ENCODE assay signal across 22 mouse cellular contexts in genomic region chr19:13812823-13813222, GRCm38 (mm10). TPM values are rescaled to one million over a fixed set of nuclear protein-coding genes. Genes with fewer than 3 reads are reported as not detected.
DNase-seq lines count a peak whose midpoint lies in the region; ATAC-seq and TF ChIP-seq lines count a peak whose summit lies in the region.
"Had no signal": no experiment of that assay in that cellular context is flagged by ENCODE, and none has a peak within 500 bp of the region (broad histone marks: within the 10 kb centered on the region; RNA-seq: fewer than 3 reads in every experiment).

No protein-coding gene starts in this region.

- no peaks in the 10 kb centered on the region for H3K4me1 ChIP-seq in liver, adult 2 months (ENCODE audit: control insufficient read depth, insufficient read depth, low read length)
- H3K4me1 ChIP-seq in CH12.LX (ENCODE audit: control insufficient read depth in 1 of 2, insufficient read depth in 2 of 2): no peaks in the 10 kb centered on the region
- H3K4me1 ChIP-seq in hindbrain, embryonic 16.5 days (ENCODE audit: control insufficient read depth, insufficient read depth, low read depth, low read length): no peaks in the 10 kb centered on the region
- H3K4me1 ChIP-seq: forebrain, embryonic 13.5 days; limb, embryonic 12.5 days; lung, embryonic 15.5 days; neural tube, embryonic 12.5 days had no signal

- no peaks in the 10 kb centered on the region for H3K9me3 ChIP-seq in CH12.LX (replicated peaks; ENCODE audit: low read length)
- no peaks in the 10 kb centered on the region for H3K9me3 ChIP-seq in hindbrain, embryonic 16.5 days (ENCODE audit: control insufficient read depth, low read length)
- H3K9me3 ChIP-seq: forebrain, embryonic 13.5 days; limb, embryonic 12.5 days; lung, embryonic 15.5 days; neural tube, embryonic 12.5 days had no signal

- peak; percentile 60 for TF ChIP-seq RAD21 in CH12.LX (IDR thresholded peaks at IDR 0.05; ENCODE audit: low read depth, low read length)

- in situ Hi-C loops in CH12.LX (cut with MboI; ENCODE audit: low pct_ligation_motif_present, low pct_unique_long_range_greater_than_20kb, low sequenced_read_pairs): no loop called here

- TF ChIP-seq CTCF in liver, adult 2 months (IDR thresholded peaks at IDR 0.05; ENCODE audit: low read depth, low read length): peak; percentile 8; the same call in 1 of the 2 replicates
- peak; percentile 70 to 85 for TF ChIP-seq CTCF in CH12.LX (conservative IDR thresholded peaks at IDR 0.05 in 1 of 2, IDR thresholded peaks at IDR 0.05 in 1 of 2; ENCODE audit: low read depth in 2 of 2, low read length in 2 of 2)

- dilution Hi-C loops in CH12.LX (cut with MboI; ENCODE audit: extremely low pct_ligation_motif_present, extremely low pct_unique_long_range_greater_than_20kb, low sequenced_read_pairs): no loop called here

- H3K79me2 ChIP-seq in liver, adult 2 months (ENCODE audit: control insufficient read depth, insufficient read depth, low read length): no peaks in the 10 kb centered on the region
- no peaks in the 10 kb centered on the region for H3K79me2 ChIP-seq in CH12.LX (replicated peaks; ENCODE audit: control insufficient read depth, extremely low read depth, insufficient read depth, poor library complexity, severe bottlenecking)

- no peak overlapping the region for H3K9ac ChIP-seq in liver, adult 2 months (ENCODE audit: low read depth, low read length)
- no peak overlapping the region for H3K9ac ChIP-seq in CH12.LX (ENCODE audit: insufficient read depth, low read depth)
- no peak overlapping the region for H3K9ac ChIP-seq in hindbrain, embryonic 16.5 days (ENCODE audit: low read depth, low read length)
- H3K9ac ChIP-seq: forebrain, embryonic 13.5 days; limb, embryonic 12.5 days; lung, embryonic 15.5 days; neural tube, embryonic 12.5 days had no signal

- TF ChIP-seq EP300 in CH12.LX (IDR thresholded peaks at IDR 0.05; ENCODE audit: low read length): no peak

- no peaks in the 10 kb centered on the region for H3K27me3 ChIP-seq in liver, adult 2 months (ENCODE audit: control insufficient read depth, insufficient read depth, low read length)
- no peaks in the 10 kb centered on the region for H3K27me3 ChIP-seq in CH12.LX (replicated peaks)
- no peaks in the 10 kb centered on the region for H3K27me3 ChIP-seq in hindbrain, embryonic 16.5 days (replicated peaks; ENCODE audit: control insufficient read depth, insufficient read depth, low read length)
- H3K27me3 ChIP-seq: forebrain, embryonic 13.5 days; limb, embryonic 12.5 days; lung, embryonic 15.5 days; neural tube, embryonic 12.5 days had no signal

- no peaks in the 10 kb centered on the region for H3K36me3 ChIP-seq in liver, adult 2 months (ENCODE audit: control insufficient read depth, insufficient read depth, low read length)
- H3K36me3 ChIP-seq in CH12.LX (replicated peaks in 1 of 2; ENCODE audit: control insufficient read depth in 1 of 2, insufficient read depth in 1 of 2, low read length in 1 of 2): no peaks in the 10 kb centered on the region
- H3K36me3 ChIP-seq in hindbrain, embryonic 16.5 days (ENCODE audit: control insufficient read depth, insufficient read depth, low read length): no peaks in the 10 kb centered on the region
- H3K36me3 ChIP-seq: limb, embryonic 12.5 days; lung, embryonic 15.5 days; neural tube, embryonic 12.5 days had no signal

- no peak overlapping the region for H3K27ac ChIP-seq in liver, adult 2 months (replicated peaks; ENCODE audit: insufficient read depth, low read depth, low read length)
- H3K27ac ChIP-seq in CH12.LX (ENCODE audit: insufficient read depth, low read depth): no peak overlapping the region
- no peak overlapping the region for H3K27ac ChIP-seq in hindbrain, embryonic 16.5 days (ENCODE audit: low read depth, low read length)
- H3K27ac ChIP-seq: forebrain, embryonic 13.5 days; limb, embryonic 12.5 days; lung, embryonic 15.5 days; neural tube, embryonic 12.5 days had no signal

- TF ChIP-seq POLR2A in liver, adult 2 months (IDR thresholded peaks at IDR 0.05; ENCODE audit: extremely low read depth, insufficient read depth, low read length): no peak
- no peak for TF ChIP-seq POLR2A in CH12.LX (IDR thresholded peaks at IDR 0.05; ENCODE audit: low read depth, low read length)

- WGBS in liver, adult 2 months: 58% methylated on average over 2 of the region's 2 CpGs
- 59% methylated on average over 2 of the region's 2 CpGs for WGBS in hindbrain, embryonic 16.5 days

- H3K4me3 ChIP-seq in liver, adult 2 months (ENCODE audit: insufficient read depth, low read depth, low read length): no peak overlapping the region
- no peak overlapping the region for H3K4me3 ChIP-seq in CH12.LX (replicated peaks in 1 of 3; ENCODE audit: low read depth in 2 of 3, low read length in 2 of 3, poor library complexity in 1 of 3)
- H3K4me3 ChIP-seq in hindbrain, embryonic 16.5 days (ENCODE audit: low read length): no peak overlapping the region
- H3K4me3 ChIP-seq: forebrain, embryonic 13.5 days; limb, embryonic 12.5 days; lung, embryonic 15.5 days; neural tube, embryonic 12.5 days had no signal

- H3K4me2 ChIP-seq in CH12.LX (ENCODE audit: insufficient read depth, low read depth, poor library complexity, severe bottlenecking): no peak overlapping the region
- H3K4me2 ChIP-seq in hindbrain, embryonic 16.5 days (ENCODE audit: low read length): no peak overlapping the region
- H3K4me2 ChIP-seq: forebrain, embryonic 13.5 days; limb, embryonic 12.5 days; lung, embryonic 15.5 days; neural tube, embryonic 12.5 days had no signal

- peak; percentile 0 for DNase-seq in embryo, embryonic 11 days
- DNase-seq in embryo, embryonic 10 days (ENCODE audit: low spot score): no peak
- DNase-seq in liver, adult 2 months (ENCODE audit: extremely low read depth, low read depth, low spot score): no peak
- no peak for DNase-seq in liver
- peak; percentile 35 for DNase-seq in CH12.LX (ENCODE audit: extremely low read depth)
- peak; percentile 59 for DNase-seq in ZHBTc4 (ENCODE audit: low read depth, low spot score)
- no peak for DNase-seq in cerebellum, adult 18-20 months
- DNase-seq: B cell, adult 2 months; cerebellum, adult 11-12 months; gastrocnemius, postnatal 10 days; heart, postnatal 10 days; kidney, postnatal 10 days; thymus, adult 18-20 months had no signal

- no peak for ATAC-seq in hindbrain, embryonic 16.5 days
- ATAC-seq: forebrain, embryonic 13.5 days; inflammation-experienced regulatory T-cells, adult 6 months had no signal

TF ChIP-seq in CH12.LX, 34 proteins besides CTCF, POLR2A, EP300 and RAD21:
- TF ChIP-seq JUN (IDR thresholded peaks at IDR 0.05; ENCODE audit: insufficient read depth, low read depth, low read length): no peak
- peak; percentile 60 for TF ChIP-seq SMC3 (IDR thresholded peaks at IDR 0.05; ENCODE audit: low read depth, low read length)

RNA-seq across cellular contexts. Expression of gene Olfr1499, which starts 6.4 kb away (rescaled TPM):
- total RNA-seq in liver, adult 2 months (2014; rRNA removed): not detected in 2 replicates
- not detected in 2 replicates for polyA plus RNA-seq in liver, adult 2 months (2012; rRNA removed)
- total RNA-seq in CH12.LX (2012; rRNA removed) (not detected in 2 replicates), CH12.LX (2014; rRNA removed) (not detected in 2 replicates)
- polyA plus RNA-seq in CH12.LX (2012; ENCODE audit: insufficient read length, low read depth): not detected in 2 replicates
- polyA plus RNA-seq in hindbrain, embryonic 16.5 days (2015; fragmentation: Nextera tagmentation; extraction: Ambion mirVana): not detected in 2 replicates
- total RNA-seq: gastrocnemius, postnatal 10 days; heart, adult 8-10 months; heart, postnatal 10 days; layer of hippocampus, postnatal 25 days; megakaryocyte-erythroid progenitor cell, adult 5-6 weeks had no signal
- polyA plus RNA-seq: forebrain, embryonic 13.5 days; inflammation-experienced regulatory T-cells, adult 6 months; limb, embryonic 12.5 days; lung, embryonic 15.5 days; neural tube, embryonic 12.5 days had no signal

RNA-seq across cellular contexts. Expression of gene Olfr1497, which starts 14.8 kb away (rescaled TPM):
- not detected in 2 replicates for total RNA-seq in liver, adult 2 months (2014; rRNA removed)
- polyA plus RNA-seq in liver, adult 2 months (2012; rRNA removed): not detected in 2 replicates
- total RNA-seq in CH12.LX (2012; rRNA removed): not detected in 2 replicates
- total RNA-seq in CH12.LX (2014; rRNA removed): not detected in 2 replicates
- not detected in 2 replicates for polyA plus RNA-seq in CH12.LX (2012; ENCODE audit: insufficient read length, low read depth)
- polyA plus RNA-seq in hindbrain, embryonic 16.5 days (2015; fragmentation: Nextera tagmentation; extraction: Ambion mirVana): not detected in 2 replicates
- total RNA-seq: gastrocnemius, postnatal 10 days; heart, adult 8-10 months; heart, postnatal 10 days; layer of hippocampus, postnatal 25 days; megakaryocyte-erythroid progenitor cell, adult 5-6 weeks had no signal
- polyA plus RNA-seq: forebrain, embryonic 13.5 days; inflammation-experienced regulatory T-cells, adult 6 months; limb, embryonic 12.5 days; lung, embryonic 15.5 days; neural tube, embryonic 12.5 days had no signal

RNA-seq across cellular contexts. Expression of gene Olfr1500, which starts 17.5 kb away (rescaled TPM):
- total RNA-seq in liver, adult 2 months (2014; rRNA removed): not detected in 2 replicates
- not detected in 2 replicates for polyA plus RNA-seq in liver, adult 2 months (2012; rRNA removed)
- total RNA-seq in CH12.LX (2012; rRNA removed): not detected in 2 replicates
- not detected in 2 replicates for total RNA-seq in CH12.LX (2014; rRNA removed)
- polyA plus RNA-seq in CH12.LX (2012; ENCODE audit: insufficient read length, low read depth): not detected in 2 replicates
- polyA plus RNA-seq in hindbrain, embryonic 16.5 days (2015; fragmentation: Nextera tagmentation; extraction: Ambion mirVana): not detected in 2 replicates
- total RNA-seq: gastrocnemius, postnatal 10 days; heart, adult 8-10 months; heart, postnatal 10 days; layer of hippocampus, postnatal 25 days; megakaryocyte-erythroid progenitor cell, adult 5-6 weeks had no signal
- polyA plus RNA-seq: forebrain, embryonic 13.5 days; limb, embryonic 12.5 days; lung, embryonic 15.5 days; neural tube, embryonic 12.5 days had no signal

RNA-seq across cellular contexts. Expression of gene Olfr1496, which starts 35.1 kb away (rescaled TPM):
- not detected in 2 replicates for total RNA-seq in liver, adult 2 months (2014; rRNA removed)
- not detected in 2 replicates for polyA plus RNA-seq in liver, adult 2 months (2012; rRNA removed)
- total RNA-seq in CH12.LX (2012; rRNA removed): not detected in 2 replicates
- not detected in 2 replicates for total RNA-seq in CH12.LX (2014; rRNA removed)
- not detected in 2 replicates for polyA plus RNA-seq in CH12.LX (2012; ENCODE audit: insufficient read length, low read depth)
- not detected in 2 replicates for polyA plus RNA-seq in hindbrain, embryonic 16.5 days (2015; fragmentation: Nextera tagmentation; extraction: Ambion mirVana)
- total RNA-seq: gastrocnemius, postnatal 10 days; heart, adult 8-10 months; heart, postnatal 10 days; layer of hippocampus, postnatal 25 days; megakaryocyte-erythroid progenitor cell, adult 5-6 weeks had no signal
- polyA plus RNA-seq: forebrain, embryonic 13.5 days; inflammation-experienced regulatory T-cells, adult 6 months; limb, embryonic 12.5 days; lung, embryonic 15.5 days; neural tube, embryonic 12.5 days had no signal

RNA-seq across cellular contexts. Expression of gene Olfr1501, which starts 37.7 kb away (rescaled TPM):
- total RNA-seq in liver, adult 2 months (2014; rRNA removed): not detected in 2 replicates
- not detected in 2 replicates for polyA plus RNA-seq in liver, adult 2 months (2012; rRNA removed)
- total RNA-seq in CH12.LX (2012; rRNA removed) (not detected in 2 replicates), CH12.LX (2014; rRNA removed) (not detected in 2 replicates)
- polyA plus RNA-seq in CH12.LX (2012; ENCODE audit: insufficient read length, low read depth): not detected in 2 replicates
- not detected in 2 replicates for polyA plus RNA-seq in hindbrain, embryonic 16.5 days (2015; fragmentation: Nextera tagmentation; extraction: Ambion mirVana)
- total RNA-seq: gastrocnemius, postnatal 10 days; heart, adult 8-10 months; heart, postnatal 10 days; layer of hippocampus, postnatal 25 days; megakaryocyte-erythroid progenitor cell, adult 5-6 weeks had no signal
- polyA plus RNA-seq: forebrain, embryonic 13.5 days; inflammation-experienced regulatory T-cells, adult 6 months; limb, embryonic 12.5 days; lung, embryonic 15.5 days; neural tube, embryonic 12.5 days had no signal

Comparison
In these comparisons a context has a peak if more than half of its experiments do, and no peak if none do; other contexts are left out.
1. DNase-seq: peak in embryo, embryonic 11 days (single experiment), CH12.LX (single experiment) and ZHBTc4 (single experiment); none in embryo, embryonic 10 days (single experiment), liver, adult 2 months (single experiment), liver (single experiment) and cerebellum, adult 18-20 months (0 of 2).